18 mouse cellular contexts compared by ENCODE assay signal in the genomic region with DNA sequence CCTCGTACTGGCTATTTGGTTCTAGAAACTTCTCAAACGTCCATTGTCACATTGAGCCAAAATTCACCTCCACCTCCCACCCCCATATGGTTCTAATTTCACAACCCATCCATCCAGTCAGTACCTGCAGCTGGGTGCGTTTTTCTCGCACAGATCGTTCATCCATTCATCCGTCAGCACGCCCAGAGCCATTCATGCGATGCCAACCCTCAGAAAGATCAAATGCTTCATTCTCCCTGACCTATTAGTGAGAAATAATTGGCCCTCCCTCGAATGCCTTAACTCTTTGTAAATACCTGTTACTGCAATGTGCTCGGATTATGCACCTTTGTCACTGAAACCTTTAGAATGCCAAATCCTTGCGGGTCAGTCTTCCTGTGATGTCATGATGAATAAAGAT.
"Had no signal": no experiment of that assay in that cellular context is flagged by ENCODE, and none has a peak within 500 bp of the region (broad histone marks: within the 10 kb centered on the region; RNA-seq: fewer than 3 reads in every experiment).

No protein-coding gene starts in this region.

- H3K9ac ChIP-seq: liver, postnatal 0 days; lung, embryonic 15.5 days; midbrain, embryonic 13.5 days; midbrain, embryonic 15.5 days; neural tube, embryonic 12.5 days; stomach, embryonic 15.5 days had no signal

- H3K9me3 ChIP-seq: lung, embryonic 15.5 days; midbrain, embryonic 15.5 days; neural tube, embryonic 12.5 days; stomach, embryonic 15.5 days had no signal

- H3K4me2 ChIP-seq: lung, embryonic 15.5 days; midbrain, embryonic 11.5 days; midbrain, embryonic 13.5 days; midbrain, embryonic 15.5 days; neural tube, embryonic 12.5 days; stomach, embryonic 15.5 days had no signal

- DNase-seq: liver, postnatal 0 days; lung, adult 2 months; lung, postnatal 14 days; lung, postnatal 36 days; right cerebral cortex, postnatal 14 days; thymus, adult 18-20 months; thymus, postnatal 25 days; thymus, postnatal 4 days had no signal

- H3K4me1 ChIP-seq: stomach, embryonic 15.5 days had no signal

- H3K4me3 ChIP-seq: lung, embryonic 15.5 days; megakaryocyte, embryonic 14.5 days; midbrain, embryonic 13.5 days; midbrain, embryonic 15.5 days; neural tube, embryonic 12.5 days; stomach, embryonic 15.5 days had no signal

- H3K27me3 ChIP-seq: lung, embryonic 15.5 days; midbrain, embryonic 13.5 days; midbrain, embryonic 15.5 days; neural tube, embryonic 12.5 days; stomach, embryonic 15.5 days had no signal

- H3K27ac ChIP-seq: lung, embryonic 15.5 days; macrophage; midbrain, embryonic 13.5 days; midbrain, embryonic 15.5 days; neural tube, embryonic 12.5 days; stomach, embryonic 15.5 days; stomach, postnatal 0 days had no signal

- ATAC-seq: liver, postnatal 0 days; lung, postnatal 0 days; midbrain, embryonic 13.5 days; midbrain, embryonic 15.5 days had no signal

- H3K36me3 ChIP-seq: lung, embryonic 15.5 days; midbrain, embryonic 13.5 days; midbrain, embryonic 15.5 days; neural tube, embryonic 12.5 days; stomach, embryonic 15.5 days had no signal
